Mouse (Mus musculus): Measurements from ENCODE around the gene Oas1e. TPM values are rescaled to one million over a fixed set of nuclear protein-coding genes. Genes with fewer than 3 reads are reported as not detected.
A peak's percentile ranks its signal among the peaks of the same experiment; 100 is the strongest.
"Not testable (repeated sequence)": the region's sequence is repeated elsewhere in the genome, so short reads cannot be mapped to it uniquely, and the experiment has no call there.

The Oas1e gene
- total and polyA plus RNA-seq, 3 experiments, result not detected

GRCm38 (mm10) chr5:120803596-120803995 is 8.3 kb upstream of the Oas1e start:
- no peaks in the 10 kb centered on the region for H3K36me3 ChIP-seq (ENCODE audit: control insufficient read depth, insufficient read depth, low read length)
- TF ChIP-seq EP300 (IDR thresholded peaks at IDR 0.05; ENCODE audit: insufficient read depth, low read depth, low read length) (no peak), POLR2A (IDR thresholded peaks at IDR 0.05; ENCODE audit: insufficient read depth, low read depth, low read length) (no peak), CTCF (IDR thresholded peaks at IDR 0.05) (no peak)
- no peak overlapping the region for H3K27ac ChIP-seq
- no peaks in the 10 kb centered on the region for H3K4me1 ChIP-seq (ENCODE audit: control insufficient read depth, insufficient read depth, low read length)
- intact Hi-C loops (cut with DNase I), result no loop called here
- DNase-seq, result no peak
- 57% methylated on average over 2 of the region's 2 CpGs for WGBS
- no peak overlapping the region for H3K4me3 ChIP-seq
- no peaks in the 10 kb centered on the region for H3K79me2 ChIP-seq (replicated peaks; ENCODE audit: control insufficient read depth, insufficient read depth, low read length)
- no peak overlapping the region for H3K9ac ChIP-seq (ENCODE audit: low read depth, low read length)
- H3K27me3 ChIP-seq (ENCODE audit: control insufficient read depth, insufficient read depth, low read length), result no peaks in the 10 kb centered on the region

- DNase-seq; H3K27ac ChIP-seq; H3K27me3 ChIP-seq (ENCODE audit: control insufficient read depth, insufficient read depth, low read length); H3K36me3 ChIP-seq (ENCODE audit: control insufficient read depth, insufficient read depth, low read length); H3K79me2 ChIP-seq (replicated peaks; ENCODE audit: control insufficient read depth, insufficient read depth, low read length); H3K9ac ChIP-seq (ENCODE audit: low read depth, low read length); H3K4me1 ChIP-seq (ENCODE audit: control insufficient read depth, insufficient read depth, low read length); H3K4me3 ChIP-seq: not testable (repeated sequence)
- intact Hi-C loops (cut with DNase I), result loop anchor here (10.0 kb wide), 1 partner anchor 126 kb away; no protein-coding TSS in a partner anchor
- 49% methylated on average over 2 of the region's 2 CpGs for WGBS
Observed at GRCm38 (mm10) chr5:120798943-120799342, 3.6 kb upstream of the Oas1e start.

- not testable (repeated sequence) for H3K27ac ChIP-seq
Observed at GRCm38 (mm10) chr5:120798147-120798546, 2.8 kb upstream of the Oas1e start.

GRCm38 (mm10) chr5:120793043-120793442 is 2.3 kb downstream of the Oas1e start:
- WGBS, result 13% methylated on average over 2 of the region's 2 CpGs
- peak in 1 of 2 experiments; percentile 51 for DNase-seq
- intact Hi-C loops (cut with DNase I), result loop anchor here (10.0 kb wide), 1 partner anchor 132 kb away; no protein-coding TSS in a partner anchor

More at GRCm38 (mm10) chr5:120798147-120798546, 2.8 kb upstream of the Oas1e start:
- H3K79me2 ChIP-seq (replicated peaks; ENCODE audit: control insufficient read depth, insufficient read depth, low read length); H3K4me3 ChIP-seq; H3K9ac ChIP-seq (ENCODE audit: low read depth, low read length); H3K27me3 ChIP-seq (ENCODE audit: control insufficient read depth, insufficient read depth, low read length); H3K36me3 ChIP-seq (ENCODE audit: control insufficient read depth, insufficient read depth, low read length); DNase-seq; H3K4me1 ChIP-seq (ENCODE audit: control insufficient read depth, insufficient read depth, low read length): not testable (repeated sequence)
- 39% methylated on average over 5 of the region's 5 CpGs for WGBS
- intact Hi-C loops (cut with DNase I), result loop anchor here (10.0 kb wide), 1 partner anchor 127 kb away; no protein-coding TSS in a partner anchor

GRCm38 (mm10) chr5:120787042-120787441 is 8.3 kb downstream of the Oas1e start:
- H3K9ac ChIP-seq (ENCODE audit: low read depth, low read length), result no peak overlapping the region
- no peak for TF ChIP-seq EP300 (IDR thresholded peaks at IDR 0.05; ENCODE audit: insufficient read depth, low read depth, low read length)
- H3K27me3 ChIP-seq (ENCODE audit: control insufficient read depth, insufficient read depth, low read length), result no peaks in the 10 kb centered on the region
- H3K4me3 ChIP-seq, result no peak overlapping the region
- H3K79me2 ChIP-seq (replicated peaks; ENCODE audit: control insufficient read depth, insufficient read depth, low read length), result no peaks in the 10 kb centered on the region
- intact Hi-C loops (cut with DNase I), result no loop called here
- WGBS, result 62% methylated on average over 3 of the region's 3 CpGs
- no peaks in the 10 kb centered on the region for H3K4me1 ChIP-seq (ENCODE audit: control insufficient read depth, insufficient read depth, low read length)
- H3K36me3 ChIP-seq (ENCODE audit: control insufficient read depth, insufficient read depth, low read length), result no peaks in the 10 kb centered on the region
- no peak for DNase-seq
- no peak overlapping the region for H3K27ac ChIP-seq

More at GRCm38 (mm10) chr5:120793043-120793442, 2.3 kb downstream of the Oas1e start:
- no peaks in the 10 kb centered on the region for H3K4me1 ChIP-seq (ENCODE audit: control insufficient read depth, insufficient read depth, low read length)
- no peak overlapping the region for H3K4me3 ChIP-seq
- no peak for TF ChIP-seq POLR2A (IDR thresholded peaks at IDR 0.05; ENCODE audit: insufficient read depth, low read depth, low read length)
- TF ChIP-seq EP300 (IDR thresholded peaks at IDR 0.05; ENCODE audit: insufficient read depth, low read depth, low read length), result no peak
- TF ChIP-seq CTCF (IDR thresholded peaks at IDR 0.05), result peak; percentile 84
- no peak overlapping the region for H3K27ac ChIP-seq
- no peak overlapping the region for H3K9ac ChIP-seq (ENCODE audit: low read depth, low read length)
- H3K36me3 ChIP-seq (ENCODE audit: control insufficient read depth, insufficient read depth, low read length), result no peaks in the 10 kb centered on the region
- no peaks in the 10 kb centered on the region for H3K79me2 ChIP-seq (replicated peaks; ENCODE audit: control insufficient read depth, insufficient read depth, low read length)
- H3K27me3 ChIP-seq (ENCODE audit: control insufficient read depth, insufficient read depth, low read length), result no peaks in the 10 kb centered on the region

- Histone ChIP-seq H3K9ac (ENCODE audit: low read depth, low read length) (no peak overlapping the region), H3K27ac (no peak overlapping the region), H3K4me1 (ENCODE audit: control insufficient read depth, insufficient read depth, low read length) (peaks cover 5% of the 10 kb centered on the region), H3K79me2 (replicated peaks; ENCODE audit: control insufficient read depth, insufficient read depth, low read length) (no peaks in the 10 kb centered on the region), H3K4me3 (no peak overlapping the region), H3K36me3 (ENCODE audit: control insufficient read depth, insufficient read depth, low read length) (no peaks in the 10 kb centered on the region), H3K27me3 (ENCODE audit: control insufficient read depth, insufficient read depth, low read length) (no peaks in the 10 kb centered on the region)
- intact Hi-C loops (cut with DNase I), result no loop called here
- TF ChIP-seq CTCF (IDR thresholded peaks at IDR 0.05), result no peak
- TF ChIP-seq POLR2A (IDR thresholded peaks at IDR 0.05; ENCODE audit: insufficient read depth, low read depth, low read length), result no peak
- no peak for TF ChIP-seq EP300 (IDR thresholded peaks at IDR 0.05; ENCODE audit: insufficient read depth, low read depth, low read length)
- WGBS, result 67% methylated on average over 2 of the region's 2 CpGs
- no peak for DNase-seq
Observed at GRCm38 (mm10) chr5:120782446-120782845, 12.9 kb downstream of the Oas1e start.
